Mouse (Mus musculus) bone marrow macrophage, adult 2 months (primary cell): ENCODE data around the gene Slc39a3. TPM values are rescaled to one million over a fixed set of nuclear protein-coding genes. Genes with fewer than 3 reads are reported as not detected.
"Not testable (repeated sequence)": the region's sequence is repeated elsewhere in the genome, so short reads cannot be mapped to it uniquely, and the experiment has no call there.

Experiments used
- H3K27ac ChIP-seq: 2 replicates; pipeline ENCODE4 v1.5.1; 2012; ENCODE audit warnings: low read depth, low read length; ENCODE audit not compliant: insufficient read depth
- H3K4me1 ChIP-seq: 2 replicates; pipeline ENCODE4 v1.6.1; 2012; ENCODE audit warnings: low read length; ENCODE audit not compliant: control insufficient read depth, insufficient read depth
- H3K4me3 ChIP-seq: 2 replicates; pipeline ENCODE4 v1.5.1; 2012; ENCODE audit warnings: mild to moderate bottlenecking, low read length, moderate library complexity; ENCODE audit not compliant: insufficient read depth
- CTCF ChIP-seq: IDR thresholded peaks from 2 replicates; pipeline ENCODE4 v1.5.1; 2012; ENCODE audit warnings: low read depth, mild to moderate bottlenecking, low read length, moderate library complexity
- POLR2A ChIP-seq: IDR thresholded peaks from 2 replicates; pipeline ENCODE4 v1.6.1; 2012; ENCODE audit warnings: mild to moderate bottlenecking, low read depth, low read length, borderline replicate concordance
- polyA plus RNA-seq: library from polyadenylated mRNA; stranded (reverse); fragments of >200 nt; gene quantifications from 2 replicates; pipeline ENCODE4 v1.2.4, GENCODE M21; 2012; ENCODE audit not compliant: missing spikeins, insufficient read depth, insufficient read length

The Slc39a3 gene
- polyA plus RNA-seq, 1 experiment: 14.5 TPM

GRCm38 (mm10) chr10:80994621-80995020 is 42.6 kb downstream of the Slc39a3 start:
- no peak overlapping the region for H3K4me3 ChIP-seq

GRCm38 (mm10) chr10:80993276-80993675 is 44.0 kb downstream of the Slc39a3 start:
- TF ChIP-seq CTCF (no peak), POLR2A (no peak)
- Histone ChIP-seq H3K4me1 (peaks cover 6% of the 10 kb centered on the region), H3K27ac (no peak overlapping the region), H3K4me3 (no peak overlapping the region)

More at GRCm38 (mm10) chr10:80994621-80995020, 42.6 kb downstream of the Slc39a3 start:
- peaks cover 6% of the 10 kb centered on the region for H3K4me1 ChIP-seq
- no peak overlapping the region for H3K27ac ChIP-seq
- TF ChIP-seq CTCF: no peak
- TF ChIP-seq POLR2A: no peak

- TF ChIP-seq POLR2A: no peak
- TF ChIP-seq CTCF: no peak
- H3K27ac ChIP-seq: no peak overlapping the region
- no peak overlapping the region for H3K4me3 ChIP-seq
- H3K4me1 ChIP-seq: peaks cover 12% of the 10 kb centered on the region
Observed at GRCm38 (mm10) chr10:80991945-80992344, 45.3 kb downstream of the Slc39a3 start.

GRCm38 (mm10) chr10:80991007-80991406 is 46.2 kb downstream of the Slc39a3 start:
- Histone ChIP-seq H3K4me3 (no peak overlapping the region), H3K27ac (no peak overlapping the region), H3K4me1 (peaks cover 16% of the 10 kb centered on the region)
- no peak for TF ChIP-seq POLR2A
- no peak for TF ChIP-seq CTCF

- Histone ChIP-seq H3K4me1 (peaks cover 16% of the 10 kb centered on the region), H3K27ac (no peak overlapping the region)
Observed at GRCm38 (mm10) chr10:80990406-80990805, 46.8 kb downstream of the Slc39a3 start.

GRCm38 (mm10) chr10:80989854-80990253 is 47.4 kb downstream of the Slc39a3 start:
- not testable (repeated sequence) for H3K27ac ChIP-seq, H3K4me3 ChIP-seq
- H3K4me1 ChIP-seq: peaks cover 20% of the 10 kb centered on the region

More at GRCm38 (mm10) chr10:80990406-80990805, 46.8 kb downstream of the Slc39a3 start:
- TF ChIP-seq POLR2A (no peak), CTCF (no peak)
- H3K4me3 ChIP-seq: no peak overlapping the region

- Histone ChIP-seq H3K27ac (no peak overlapping the region), H3K4me1 (peaks cover 24% of the 10 kb centered on the region)
- TF ChIP-seq CTCF (no peak), POLR2A (no peak)
Observed at GRCm38 (mm10) chr10:80989446-80989845, 47.8 kb downstream of the Slc39a3 start.

GRCm38 (mm10) chr10:80987709-80988441 is 49.4 kb downstream of the Slc39a3 start:
- Histone ChIP-seq H3K4me1 (peaks cover 31% of the 10 kb centered on the region), H3K4me3 (no peak overlapping the region)
- TF ChIP-seq POLR2A (no peak), CTCF (peak; percentile 68)

More at GRCm38 (mm10) chr10:80989446-80989845, 47.8 kb downstream of the Slc39a3 start:
- H3K4me3 ChIP-seq: no peak overlapping the region

GRCm38 (mm10) chr10:80986754-80987153 is 50.5 kb downstream of the Slc39a3 start:
- no peak overlapping the region for H3K27ac ChIP-seq
- peaks cover 36% of the 10 kb centered on the region for H3K4me1 ChIP-seq
- TF ChIP-seq POLR2A (no peak), CTCF (no peak)
- H3K4me3 ChIP-seq: no peak overlapping the region

More at GRCm38 (mm10) chr10:80987709-80988441, 49.4 kb downstream of the Slc39a3 start:
- no peak overlapping the region for H3K27ac ChIP-seq

GRCm38 (mm10) chr10:80985970-80986701 is 51.1 kb downstream of the Slc39a3 start:
- Histone ChIP-seq H3K4me1 (peaks cover 36% of the 10 kb centered on the region), H3K4me3 (peak overlapping the region; percentile 56), H3K27ac (no peak overlapping the region)
- no peak for TF ChIP-seq CTCF
- no peak for TF ChIP-seq POLR2A
